Mouse (Mus musculus) bone marrow macrophage, adult 2 months (primary cell): ENCODE data around the gene Cenpj. TPM values are rescaled to one million over a fixed set of nuclear protein-coding genes. Genes with fewer than 3 reads are reported as not detected.
A peak's percentile ranks its signal among the peaks of the same experiment; 100 is the strongest.

Source experiments
- H3K27ac ChIP-seq: 2 replicates; pipeline ENCODE4 v1.5.1; 2012; ENCODE audit warnings: low read depth, low read length; ENCODE audit not compliant: insufficient read depth
- H3K4me1 ChIP-seq: 2 replicates; pipeline ENCODE4 v1.6.1; 2012; ENCODE audit warnings: low read length; ENCODE audit not compliant: control insufficient read depth, insufficient read depth
- H3K4me3 ChIP-seq: 2 replicates; pipeline ENCODE4 v1.5.1; 2012; ENCODE audit warnings: mild to moderate bottlenecking, low read length, moderate library complexity; ENCODE audit not compliant: insufficient read depth
- CTCF ChIP-seq: IDR thresholded peaks from 2 replicates; pipeline ENCODE4 v1.5.1; 2012; ENCODE audit warnings: low read depth, mild to moderate bottlenecking, low read length, moderate library complexity
- POLR2A ChIP-seq: IDR thresholded peaks from 2 replicates; pipeline ENCODE4 v1.6.1; 2012; ENCODE audit warnings: mild to moderate bottlenecking, low read depth, low read length, borderline replicate concordance
- polyA plus RNA-seq: library from polyadenylated mRNA; stranded (reverse); fragments of >200 nt; gene quantifications from 2 replicates; pipeline ENCODE4 v1.2.4, GENCODE M21; 2012; ENCODE audit not compliant: missing spikeins, insufficient read depth, insufficient read length

Cenpj gene
- polyA plus RNA-seq, result 9.6 and 17.0 TPM in 2 replicates

DNA sequence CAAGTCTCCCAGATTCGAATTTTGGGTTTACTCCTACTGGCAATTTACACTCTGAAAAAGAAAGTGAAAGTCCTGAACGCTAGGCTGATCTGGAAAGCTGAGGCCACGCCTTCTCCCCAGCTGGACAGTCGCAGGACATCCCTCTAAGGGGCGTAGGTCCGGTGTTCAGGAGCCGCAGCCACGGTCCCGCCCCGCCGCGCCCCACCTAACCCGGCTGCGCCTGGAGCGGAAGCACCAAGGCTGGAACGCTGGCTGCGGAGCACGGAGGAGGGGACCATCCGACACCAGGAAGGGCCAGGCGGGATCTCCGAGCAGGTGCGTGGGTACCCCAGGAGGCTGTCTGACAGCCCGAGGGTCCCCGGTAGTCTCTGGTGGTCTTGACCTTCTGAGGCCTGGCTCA lies at the start of gene Cenpj, which contains the start of gene Parp4:
TSS of gene Cenpj (minus strand) at position 10 of the 400 bp plus-strand sequence.
TSS of gene Parp4 (plus strand) at position 204 of the 400 bp plus-strand sequence.
- peaks cover 10% of the 10 kb centered on the region for H3K4me1 ChIP-seq
- H3K4me3 ChIP-seq, result peak within 1 kb of the TSS; percentile 81
- peak within 1 kb of the TSS; percentile 32; the same call in 1 of the 2 replicates for H3K27ac ChIP-seq
- TF ChIP-seq POLR2A (no peak), CTCF (no peak)

DNA sequence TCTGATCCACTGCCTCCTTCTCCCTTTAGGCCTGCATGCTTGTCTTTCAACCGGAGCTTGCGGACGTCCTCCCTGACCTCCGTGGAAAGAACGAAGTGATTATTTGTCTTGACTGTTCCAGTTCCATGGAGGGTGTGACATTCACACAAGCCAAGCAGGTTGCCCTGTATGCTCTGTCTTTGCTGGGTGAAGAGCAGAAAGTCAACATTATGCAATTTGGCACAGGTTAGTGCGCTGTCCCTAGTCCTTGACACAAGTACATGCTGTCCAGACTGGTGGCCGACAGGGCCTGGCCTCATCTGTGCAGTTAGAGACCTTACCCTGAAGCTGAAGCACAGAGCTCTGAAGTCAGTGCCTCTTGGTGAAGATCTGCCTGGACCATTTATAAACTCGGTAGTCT lies 45.2 kb upstream of the Cenpj start:
- no peak for TF ChIP-seq POLR2A
- no peak for TF ChIP-seq CTCF
- Histone ChIP-seq H3K27ac (no peak overlapping the region), H3K4me3 (no peak overlapping the region), H3K4me1 (no peaks in the 10 kb centered on the region)

- H3K27ac ChIP-seq, result no peak overlapping the region
- no peak overlapping the region for H3K4me3 ChIP-seq
- TF ChIP-seq CTCF, result no peak
- TF ChIP-seq POLR2A, result no peak
- no peaks in the 10 kb centered on the region for H3K4me1 ChIP-seq
These were observed 42.2 kb upstream of the Cenpj start for GRCm38 (mm10) chr14:56617470-56617869.

DNA sequence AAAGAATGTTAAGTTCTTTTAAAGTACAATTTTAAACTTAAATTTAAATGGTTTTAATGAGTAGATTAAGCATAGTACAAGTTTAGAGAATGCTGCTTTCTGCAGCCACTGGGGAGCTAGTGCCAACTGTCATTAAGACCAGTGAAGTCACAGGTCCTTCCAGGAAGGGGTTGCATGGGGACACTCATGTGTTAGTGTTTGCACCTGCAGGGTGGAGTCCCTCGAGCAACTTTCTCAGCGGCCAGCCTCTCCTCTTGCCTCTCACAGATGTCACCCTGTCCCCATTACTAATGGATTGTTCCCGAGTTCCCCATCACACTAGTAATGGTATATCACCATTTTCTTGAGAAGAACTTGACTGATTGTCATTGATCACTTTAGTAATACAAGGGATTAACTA lies 38.0 kb upstream of the Cenpj start:
- no peak overlapping the region for H3K4me3 ChIP-seq
- TF ChIP-seq POLR2A (no peak), CTCF (no peak)
- no peak overlapping the region for H3K27ac ChIP-seq
- no peaks in the 10 kb centered on the region for H3K4me1 ChIP-seq

- Histone ChIP-seq H3K27ac (no peak overlapping the region), H3K4me1 (no peaks in the 10 kb centered on the region), H3K4me3 (no peak overlapping the region)
- TF ChIP-seq CTCF (no peak), POLR2A (no peak)
These were observed 29.9 kb upstream of the Cenpj start for GRCm38 (mm10) chr14:56605136-56605535.

DNA sequence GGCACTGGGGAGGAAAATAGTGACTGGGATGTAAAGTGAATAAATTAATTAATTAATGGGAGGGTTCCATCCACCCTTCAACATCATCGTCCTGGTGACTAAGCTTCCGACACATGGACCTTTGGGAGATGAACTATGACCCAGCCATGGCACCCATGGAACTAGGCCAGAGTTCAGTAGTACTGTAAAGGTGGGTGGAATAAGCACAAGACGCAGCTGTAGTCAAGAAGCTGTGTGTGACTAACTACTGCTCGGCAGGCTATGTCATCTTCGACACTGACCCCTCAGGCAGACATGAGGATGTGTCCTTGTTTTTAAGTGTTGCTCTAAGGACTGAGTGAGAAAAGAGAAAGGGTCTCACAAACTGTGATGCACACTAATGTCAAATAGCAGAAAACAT lies 29.2 kb upstream of the Cenpj start:
- TF ChIP-seq CTCF (no peak), POLR2A (no peak)
- Histone ChIP-seq H3K27ac (no peak overlapping the region), H3K4me3 (no peak overlapping the region), H3K4me1 (no peaks in the 10 kb centered on the region)

GRCm38 (mm10) chr14:56602069-56602468 lies 26.8 kb upstream of the Cenpj start:
- no peak overlapping the region for H3K4me3 ChIP-seq
- no peak for TF ChIP-seq CTCF
- TF ChIP-seq POLR2A, result no peak
- no peak overlapping the region for H3K27ac ChIP-seq
- H3K4me1 ChIP-seq, result no peaks in the 10 kb centered on the region

- no peak overlapping the region for H3K27ac ChIP-seq
- no peaks in the 10 kb centered on the region for H3K4me1 ChIP-seq
- no peak overlapping the region for H3K4me3 ChIP-seq
- TF ChIP-seq POLR2A (no peak), CTCF (peak; percentile 98)
These were observed 23.5 kb upstream of the Cenpj start for GRCm38 (mm10) chr14:56598759-56599158.

- Histone ChIP-seq H3K4me1 (no peaks in the 10 kb centered on the region), H3K4me3 (no peak overlapping the region), H3K27ac (no peak overlapping the region)
- TF ChIP-seq POLR2A, result no peak
- TF ChIP-seq CTCF, result no peak
These were observed 19.6 kb upstream of the Cenpj start for GRCm38 (mm10) chr14:56594811-56595210.

GRCm38 (mm10) chr14:56592191-56592590 lies 17.0 kb upstream of the Cenpj start:
- no peak overlapping the region for H3K27ac ChIP-seq
- H3K4me3 ChIP-seq, result no peak overlapping the region
- H3K4me1 ChIP-seq, result no peaks in the 10 kb centered on the region
- TF ChIP-seq POLR2A (no peak), CTCF (no peak)

DNA sequence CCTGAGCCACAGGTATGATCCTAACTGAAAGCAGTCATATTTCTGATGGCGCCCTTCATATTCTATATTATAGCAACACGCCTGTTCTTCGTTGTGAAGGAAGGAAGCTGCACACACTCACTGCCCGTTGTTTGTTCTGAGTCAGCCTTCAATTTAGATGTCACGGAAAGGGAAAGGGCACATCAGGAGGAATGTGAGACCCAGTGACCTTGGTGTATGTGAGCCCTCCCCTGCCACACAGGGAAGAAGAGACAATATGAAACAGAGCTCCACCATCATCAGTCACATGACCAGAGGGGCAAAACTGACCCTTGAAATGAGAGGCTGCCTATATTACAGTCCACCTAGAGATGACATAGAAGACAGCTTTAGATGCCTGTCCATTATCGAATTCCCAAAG lies 7.1 kb upstream of the Cenpj start:
- peaks cover 5% of the 10 kb centered on the region; the same call in 1 of the 2 replicates for H3K4me1 ChIP-seq
- TF ChIP-seq CTCF (no peak), POLR2A (no peak)
- no peak overlapping the region for H3K27ac ChIP-seq
- no peak overlapping the region for H3K4me3 ChIP-seq
